Mouse (Mus musculus) testis, postnatal 14 days (tissue): Measurements from ENCODE around the gene Olfr1502.
"Not testable (repeated sequence)": the region's sequence is repeated elsewhere in the genome, so short reads cannot be mapped to it uniquely, and the experiment has no call there.

Experiments
- DNase-seq: peaks from one replicate; pipeline ENCODE4 v3.0.0; 2021; ENCODE audit warnings: low spot score

Gene Olfr1502

GRCm38 (mm10) chr19:13861495-13861894, at the start of gene Olfr1502:
Gene Olfr1502, plus strand, starts transcription at chr19:13861795.
- DNase-seq: no peak

DNA sequence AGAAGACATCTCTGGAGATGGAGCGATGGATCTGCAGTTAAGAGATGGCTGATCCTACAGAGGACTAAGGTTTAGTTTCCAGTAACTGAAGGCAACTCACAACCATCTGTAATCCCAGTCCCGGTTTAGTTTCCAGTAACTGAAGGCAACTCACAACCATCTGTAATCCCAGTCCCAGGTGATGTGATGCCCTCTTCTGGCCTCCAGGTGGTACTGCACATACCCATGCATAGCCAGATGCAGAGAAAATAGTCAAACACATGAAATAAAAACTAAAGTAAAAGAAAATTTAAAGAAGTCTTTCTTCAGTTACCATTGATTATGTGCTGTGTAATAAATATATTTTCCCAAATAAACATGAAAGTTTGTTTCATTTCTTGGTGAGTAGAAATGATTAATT, 48.8 kb upstream of the Olfr1502 start:
- DNase-seq: no peak

- DNase-seq: no peak
These were observed 42.8 kb upstream of the Olfr1502 start for GRCm38 (mm10) chr19:13818827-13819226.

DNA sequence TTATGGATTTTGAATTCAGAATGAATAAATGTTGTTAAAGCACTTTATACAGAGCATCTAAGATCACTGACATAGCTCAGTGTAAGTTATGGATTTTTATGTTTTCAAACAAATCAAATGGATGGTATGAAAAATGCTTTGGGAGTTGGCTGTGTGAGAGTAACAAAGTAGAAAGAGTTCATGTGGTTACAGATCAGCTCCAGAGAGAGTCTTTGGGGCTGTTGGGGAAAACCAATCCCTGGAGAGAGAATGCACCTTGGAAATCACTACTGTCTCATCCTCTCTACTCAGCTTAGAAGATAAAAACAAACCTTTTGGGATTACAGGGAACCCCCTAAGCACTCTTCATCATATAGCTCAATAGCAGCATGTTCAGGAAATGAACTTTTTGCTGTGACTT, 42.2 kb upstream of the Olfr1502 start, which contains the start of gene Olfr1499:
Olfr1499 (minus strand) TSS at position 101 of the 400 bp plus-strand sequence.
- DNase-seq: no peak

- no peak for DNase-seq
These were observed 40.7 kb upstream of the Olfr1502 start for GRCm38 (mm10) chr19:13820847-13821246.

DNA sequence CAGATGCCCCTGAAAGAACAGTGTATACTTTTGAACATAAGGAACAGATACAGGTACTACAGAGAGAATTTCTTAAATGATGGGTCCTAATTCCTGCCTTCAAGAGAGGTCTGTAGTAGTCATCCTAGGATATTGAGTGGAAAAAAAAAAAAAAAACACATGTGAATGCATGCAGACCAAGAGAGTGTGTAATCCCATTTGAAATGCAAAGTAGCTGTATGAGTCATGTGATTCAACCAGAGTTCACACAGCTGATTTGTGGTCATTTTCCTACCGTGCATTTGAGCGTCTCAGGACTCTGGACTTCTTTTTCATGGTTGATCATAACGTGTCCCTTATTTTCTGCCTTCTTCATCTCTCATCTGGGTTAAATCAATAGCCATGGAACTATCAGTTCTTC, 33.1 kb upstream of the Olfr1502 start:
- DNase-seq: no peak

- DNase-seq: no peak
These were observed 31.2 kb upstream of the Olfr1502 start, which contains the start of gene Olfr1500 for GRCm38 (mm10) chr19:13830388-13830787. Gene Olfr1500, minus strand, starts transcription at chr19:13830488.

DNA sequence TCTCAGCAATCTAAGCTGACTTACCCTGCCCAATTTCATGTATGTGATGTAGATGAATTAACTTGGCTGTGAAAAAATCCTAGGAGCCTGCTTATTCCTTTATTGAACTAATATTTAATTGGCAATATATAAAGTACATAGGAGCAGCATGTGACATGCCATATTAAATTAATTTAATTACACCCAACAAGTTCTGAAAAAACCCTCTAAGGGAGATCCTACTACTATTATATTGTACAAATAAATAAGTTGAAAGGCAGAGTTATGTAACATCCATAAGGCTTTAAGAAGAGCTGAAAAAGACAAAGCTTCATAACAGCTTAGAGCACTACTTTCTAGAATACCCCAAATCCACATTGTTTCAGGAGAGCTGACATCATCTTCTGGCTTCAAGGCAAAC, 11.0 kb upstream of the Olfr1502 start, which contains the start of gene Olfr1501:
Olfr1501 (minus strand) TSS at position 101 of the 400 bp plus-strand sequence.
- DNase-seq: not testable (repeated sequence)

DNA sequence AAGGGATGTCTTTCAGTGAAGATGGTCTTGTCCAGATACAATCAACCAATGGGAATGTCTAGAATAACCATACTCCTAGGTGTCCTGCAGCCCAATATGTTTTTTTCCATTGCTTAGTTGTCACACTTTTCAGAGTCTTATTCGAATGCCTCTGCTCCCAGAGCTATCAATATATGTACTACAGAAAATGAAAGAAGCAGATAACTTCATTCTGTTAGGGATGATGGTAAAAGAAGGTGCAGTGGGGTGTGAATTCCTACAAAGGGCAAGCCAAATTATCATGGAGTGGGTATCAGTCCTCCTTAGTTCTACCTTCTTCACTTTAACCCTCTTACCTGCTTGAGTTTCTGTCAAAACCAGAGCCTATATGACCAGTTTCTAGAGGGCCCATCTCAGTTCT, 36.2 kb downstream of the Olfr1502 start, which contains the start of gene Olfr1504:
Olfr1504 (minus strand) TSS at position 101 of the 400 bp plus-strand sequence.
- no peak for DNase-seq
